Mouse (Mus musculus) ZHBTc4 (cell line): ENCODE measurements around the gene Gm20865.
"Not testable (repeated sequence)": the region's sequence is repeated elsewhere in the genome, so short reads cannot be mapped to it uniquely, and the experiment has no call there.

Experiments used
- DNase-seq: peaks from one replicate; pipeline ENCODE4 v3.0.0-alpha.2; 2011; ENCODE audit warnings: low read depth, low spot score

Gm20865 gene

GRCm38 (mm10) chrY:21241275-21241674, at the start of gene Gm20865:
Gm20865 (plus strand) TSS chrY:21241575.
- not testable (repeated sequence) for DNase-seq
